Mouse (Mus musculus) stomach, embryonic 14.5 days (tissue): ENCODE measurements around the gene Atp2b2. TPM values are rescaled to one million over a fixed set of nuclear protein-coding genes. Genes with fewer than 3 reads are reported as not detected.

ENCODE experiments used
- ATAC-seq: fragments of 200-750 bp; cut with Nextera tagmentation; 2 replicates; pipeline ENCODE4 v1.8.0; 2017; ENCODE audit warnings: low read depth, moderate TSS enrichment; ENCODE audit not compliant: insufficient number of reproducible peaks, insufficient read depth, low FRiP score
- H3K27ac ChIP-seq: fragments of 300-500 bp; sonication (generic); 2 replicates; pipeline ENCODE4 v1.5.1; 2014; ENCODE audit warnings: mild to moderate bottlenecking, low read length, moderate library complexity, mixed read lengths
- H3K27me3 ChIP-seq: fragments of 300-500 bp; sonication (generic); 2 replicates; pipeline ENCODE4 v1.6.1; 2014; ENCODE audit warnings: low read length, control low read depth, mixed read lengths; ENCODE audit not compliant: control insufficient read depth, insufficient read depth
- H3K36me3 ChIP-seq: fragments of 300-500 bp; sonication (generic); 2 replicates; pipeline ENCODE4 v1.6.1; 2014; ENCODE audit warnings: mild to moderate bottlenecking, control low read depth, low read length, moderate library complexity, mixed read lengths; ENCODE audit not compliant: control insufficient read depth, insufficient read depth
- H3K4me1 ChIP-seq: fragments of 300-500 bp; sonication (generic); 2 replicates; pipeline ENCODE4 v1.6.1; 2014; ENCODE audit warnings: low read length, control low read depth, mixed read lengths; ENCODE audit not compliant: control insufficient read depth, insufficient read depth
- H3K4me2 ChIP-seq: fragments of 300-500 bp; sonication (generic); replicated peaks from 2 replicates; pipeline ENCODE4 v1.6.1; 2014; ENCODE audit warnings: low read depth, low read length, control low read depth
- H3K4me3 ChIP-seq: fragments of 300-500 bp; sonication (generic); 2 replicates; pipeline ENCODE4 v1.5.1; 2014; ENCODE audit warnings: low read depth, low read length, control low read depth
- H3K9ac ChIP-seq: fragments of 300-500 bp; sonication (generic); replicated peaks from 2 replicates; pipeline ENCODE4 v1.6.1; 2014; ENCODE audit warnings: low read depth, mild to moderate bottlenecking, control low read depth, low read length, moderate library complexity, mixed read lengths
- H3K9me3 ChIP-seq: fragments of 300-500 bp; sonication (generic); 2 replicates; pipeline ENCODE4 v1.6.1; 2016; ENCODE audit warnings: low read depth, low read length, control low read depth; ENCODE audit not compliant: control insufficient read depth
- WGBS: fragments of 180-500 bp; shearing (Covaris S2); extraction: QIAGEN DNeasy Blood & Tissue Kit; methylation state at CpG from one replicate; pipeline ENCODE4 v1.1.7; 2014; 5-methylcytosine and 5-hydroxymethylcytosine counted together
- polyA plus RNA-seq: library from polyadenylated mRNA; unstranded; fragments of >200 nt; fragmentation: Nextera tagmentation; extraction: Ambion mirVana; gene quantifications from 2 replicates; pipeline ENCODE4 v1.2.1, GENCODE M21; 2014

The Atp2b2 gene
- polyA plus RNA-seq, 1 experiment from 2014 or later = 2.4 TPM

- Histone ChIP-seq H3K9ac (no peak overlapping the region), H3K9me3 (no peaks in the 10 kb centered on the region), H3K4me2 (peak overlapping the region; percentile 58), H3K4me3 (peak overlapping the region; percentile 31), H3K4me1 (0 out of 2 replicates have a peak, but pooled peaks cover 4% of the 10 kb centered on the region), H3K36me3 (no peaks in the 10 kb centered on the region), H3K27ac (no peak overlapping the region), H3K27me3 (peaks cover 25% of the 10 kb centered on the region; the same call in 1 of the 2 replicates)
- ATAC-seq = no peak
- WGBS = 22% methylated on average over 16 of the region's 16 CpGs
Measured at GRCm38 (mm10) chr6:113890023-113890857, 152.2 kb downstream of the Atp2b2 start.

- Histone ChIP-seq H3K27me3 (peaks cover 25% of the 10 kb centered on the region; the same call in 1 of the 2 replicates), H3K36me3 (no peaks in the 10 kb centered on the region)
Measured at GRCm38 (mm10) chr6:113889180-113889579, 153.2 kb downstream of the Atp2b2 start.

GRCm38 (mm10) chr6:113886886-113887285, 155.5 kb downstream of the Atp2b2 start:
- H3K4me1 ChIP-seq = 0 out of 2 replicates have a peak, but pooled peaks cover 4% of the 10 kb centered on the region
- H3K4me3 ChIP-seq = no peak overlapping the region
- no peak for ATAC-seq
- H3K36me3 ChIP-seq = no peaks in the 10 kb centered on the region
- H3K27ac ChIP-seq = no peak overlapping the region
- peaks cover 21% of the 10 kb centered on the region; the same call in 1 of the 2 replicates for H3K27me3 ChIP-seq
- no peak overlapping the region for H3K9ac ChIP-seq
- H3K4me2 ChIP-seq = no peak overlapping the region
- H3K9me3 ChIP-seq = no peaks in the 10 kb centered on the region

More at GRCm38 (mm10) chr6:113889180-113889579, 153.2 kb downstream of the Atp2b2 start:
- WGBS = 39% methylated on average over 3 of the region's 3 CpGs
- Histone ChIP-seq H3K9me3 (no peaks in the 10 kb centered on the region), H3K9ac (no peak overlapping the region), H3K4me2 (no peak overlapping the region), H3K4me1 (0 out of 2 replicates have a peak, but pooled peaks cover 4% of the 10 kb centered on the region), H3K4me3 (no peak overlapping the region), H3K27ac (no peak overlapping the region)
- no peak for ATAC-seq

GRCm38 (mm10) chr6:113884806-113885205, 157.6 kb downstream of the Atp2b2 start:
- Histone ChIP-seq H3K9me3 (no peaks in the 10 kb centered on the region), H3K4me1 (no peaks in the 10 kb centered on the region), H3K27ac (no peak overlapping the region), H3K4me2 (no peak overlapping the region), H3K9ac (no peak overlapping the region), H3K4me3 (no peak overlapping the region), H3K27me3 (peaks cover 6% of the 10 kb centered on the region; the same call in 1 of the 2 replicates), H3K36me3 (no peaks in the 10 kb centered on the region)
- 65% methylated on average over 4 of the region's 4 CpGs for WGBS
- ATAC-seq = no peak

GRCm38 (mm10) chr6:113883225-113883624, 159.2 kb downstream of the Atp2b2 start:
- Histone ChIP-seq H3K9ac (no peak overlapping the region), H3K27ac (no peak overlapping the region), H3K36me3 (no peaks in the 10 kb centered on the region), H3K4me1 (no peaks in the 10 kb centered on the region), H3K4me3 (no peak overlapping the region), H3K27me3 (no peaks in the 10 kb centered on the region), H3K9me3 (no peaks in the 10 kb centered on the region), H3K4me2 (no peak overlapping the region)
- WGBS = 51% methylated on average over 9 of the region's 9 CpGs
- ATAC-seq = no peak

GRCm38 (mm10) chr6:113882396-113882795, 160.0 kb downstream of the Atp2b2 start:
- no peak overlapping the region for H3K4me3 ChIP-seq
- no peak overlapping the region for H3K27ac ChIP-seq
- H3K9me3 ChIP-seq = no peaks in the 10 kb centered on the region
- WGBS = 72% methylated on average over 7 of the region's 7 CpGs
- no peak overlapping the region for H3K9ac ChIP-seq
- H3K36me3 ChIP-seq = no peaks in the 10 kb centered on the region
- H3K4me1 ChIP-seq = no peaks in the 10 kb centered on the region
- ATAC-seq = no peak
- H3K4me2 ChIP-seq = no peak overlapping the region
- H3K27me3 ChIP-seq = no peaks in the 10 kb centered on the region

GRCm38 (mm10) chr6:113881561-113882243, 160.7 kb downstream of the Atp2b2 start:
- Histone ChIP-seq H3K27me3 (no peaks in the 10 kb centered on the region), H3K4me2 (no peak overlapping the region), H3K27ac (no peak overlapping the region), H3K9me3 (no peaks in the 10 kb centered on the region), H3K36me3 (no peaks in the 10 kb centered on the region), H3K4me3 (no peak overlapping the region), H3K9ac (no peak overlapping the region), H3K4me1 (no peaks in the 10 kb centered on the region)
- ATAC-seq = no peak
- WGBS = 46% methylated on average over 10 of the region's 10 CpGs

- ATAC-seq = no peak
- H3K9me3 ChIP-seq = no peaks in the 10 kb centered on the region
- H3K4me2 ChIP-seq = no peak overlapping the region
- no peaks in the 10 kb centered on the region for H3K27me3 ChIP-seq
- 52% methylated on average over 3 of the region's 3 CpGs for WGBS
- H3K9ac ChIP-seq = no peak overlapping the region
- no peaks in the 10 kb centered on the region for H3K36me3 ChIP-seq
- H3K4me1 ChIP-seq = no peaks in the 10 kb centered on the region
- no peak overlapping the region for H3K4me3 ChIP-seq
- no peak overlapping the region for H3K27ac ChIP-seq
Measured at GRCm38 (mm10) chr6:113879366-113879765, 163.0 kb downstream of the Atp2b2 start.
